Mouse (Mus musculus) lung, adult 2 months (tissue): ENCODE data around the gene Ak5.

Experiments used
- CTCF ChIP-seq: fragments of 200-500 bp; IDR thresholded peaks from 2 replicates; pipeline ENCODE4 v1.5.1; 2011; ENCODE audit warnings: mild to moderate bottlenecking, low read length, control low read depth; ENCODE audit not compliant: insufficient read depth
- POLR2A ChIP-seq: fragments of 200-500 bp; IDR thresholded peaks from 2 replicates; pipeline ENCODE4 v1.6.1; 2011; ENCODE audit warnings: low read depth, mild to moderate bottlenecking, control low read depth, low read length, borderline replicate concordance; ENCODE audit errors: extremely low read depth

DNA sequence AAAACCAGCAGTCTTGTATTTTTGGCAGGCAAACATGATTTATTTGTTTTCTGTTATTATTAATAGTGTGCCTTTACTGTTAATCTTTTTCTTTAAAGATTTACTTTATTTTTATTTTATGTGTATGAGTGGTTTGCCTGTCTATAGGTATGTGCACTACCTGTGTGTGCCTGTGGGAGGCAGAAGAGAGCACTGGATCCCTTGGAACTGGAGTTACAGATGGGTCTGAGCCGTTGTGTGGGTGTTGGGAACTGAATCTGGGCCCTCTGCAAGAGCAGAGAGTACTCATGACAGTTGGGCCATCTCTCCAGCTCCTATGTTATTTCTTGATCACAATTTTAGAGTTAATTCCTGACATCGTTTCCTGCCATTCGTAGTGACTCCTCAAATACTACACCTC, 111.2 kb downstream of the Ak5 start:
- TF ChIP-seq CTCF: no peak
- TF ChIP-seq POLR2A: no peak
